Mouse (Mus musculus) lung, adult 2 months (tissue): ENCODE data around the gene Plppr1. TPM values are rescaled to one million over a fixed set of nuclear protein-coding genes. Genes with fewer than 3 reads are reported as not detected.
"Not testable (repeated sequence)": the region's sequence is repeated elsewhere in the genome, so short reads cannot be mapped to it uniquely, and the experiment has no call there.

ENCODE experiments used
- DNase-seq: peaks from one replicate; pipeline ENCODE4 v3.0.0; 2022
- H3K4me1 ChIP-seq: fragments of 200-500 bp; 2 replicates; pipeline ENCODE4 v1.6.1; 2011; ENCODE audit warnings: low read length; ENCODE audit not compliant: control insufficient read depth, insufficient read depth
- H3K4me3 ChIP-seq: fragments of 200-500 bp; replicated peaks from 2 replicates; pipeline ENCODE3; 2011; ENCODE audit warnings: low read depth, mild to moderate bottlenecking, control low read depth, low read length; ENCODE audit errors: extremely low read depth
- CTCF ChIP-seq: fragments of 200-500 bp; IDR thresholded peaks from 2 replicates; pipeline ENCODE4 v1.5.1; 2011; ENCODE audit warnings: mild to moderate bottlenecking, low read length, control low read depth; ENCODE audit not compliant: insufficient read depth
- POLR2A ChIP-seq: fragments of 200-500 bp; IDR thresholded peaks from 2 replicates; pipeline ENCODE4 v1.6.1; 2011; ENCODE audit warnings: low read depth, mild to moderate bottlenecking, control low read depth, low read length, borderline replicate concordance; ENCODE audit errors: extremely low read depth
- WGBS: fragments of 180-500 bp; shearing (Covaris S2); methylation state at CpG from one replicate; pipeline ENCODE4 v1.1.7; 2018; 5-methylcytosine and 5-hydroxymethylcytosine counted together
- polyA plus RNA-seq: library from polyadenylated mRNA; depleted of rRNA; stranded (reverse); fragments of >200 nt; gene quantifications from 2 replicates; pipeline ENCODE4 v1.2.3, GENCODE M21; 2012

Plppr1 gene
- polyA plus RNA-seq, 1 experiment, result not detected

- no peak overlapping the region for H3K4me3 ChIP-seq
- no peak for TF ChIP-seq CTCF
- no peak for TF ChIP-seq POLR2A
- DNase-seq, result no peak
- 75% methylated on average over 15 of the region's 15 CpGs for WGBS
- H3K4me1 ChIP-seq, result no peaks in the 10 kb centered on the region; the same call in 1 of the 2 replicates
These were observed 225.7 kb downstream of the Plppr1 start for GRCm38 (mm10) chr4:49284692-49285291.

DNA sequence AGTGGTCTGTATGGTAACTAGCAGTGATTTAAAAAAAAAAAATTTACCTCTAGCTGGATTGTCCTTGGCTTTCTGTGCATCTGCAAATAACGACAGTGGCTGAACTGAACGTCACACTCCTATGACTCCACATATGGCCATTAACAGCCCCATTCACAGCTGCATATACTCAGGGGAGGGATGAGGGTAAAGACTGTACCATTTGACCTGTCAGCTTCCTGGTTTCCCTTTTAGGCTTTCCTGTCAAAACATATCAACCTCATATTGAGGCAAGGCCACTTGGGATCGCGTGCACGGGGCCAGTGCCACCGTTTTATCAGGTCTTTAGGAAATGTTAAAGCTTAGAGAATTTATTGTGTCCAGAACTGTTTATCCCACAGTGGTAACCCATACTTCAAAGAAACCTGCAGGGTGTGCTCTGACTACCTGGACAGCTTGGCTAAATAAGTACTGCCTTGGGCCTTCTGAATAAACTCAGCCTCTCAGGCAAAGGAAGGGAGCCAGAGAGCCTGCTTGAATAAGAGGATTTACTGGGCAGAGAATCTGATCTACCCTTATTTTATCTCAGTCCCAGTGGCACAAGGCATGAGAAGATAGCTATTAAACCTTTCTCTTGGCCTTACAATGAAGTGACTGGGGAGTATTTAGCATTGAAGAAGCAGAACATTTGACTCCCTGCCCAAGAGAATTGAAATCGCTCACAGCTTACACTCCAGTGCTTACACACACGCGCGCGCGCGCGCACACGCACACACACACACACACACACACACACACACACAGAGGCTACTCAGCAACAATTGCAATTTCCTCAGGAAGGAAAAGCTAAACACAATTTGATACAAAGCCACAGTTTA lies 226.5 kb downstream of the Plppr1 start:
- TF ChIP-seq CTCF, result no peak
- TF ChIP-seq POLR2A, result no peak
- Histone ChIP-seq H3K4me1 (no peaks in the 10 kb centered on the region; the same call in 1 of the 2 replicates), H3K4me3 (no peak overlapping the region)
- DNase-seq, result no peak
- WGBS, result 41% methylated on average over 15 of the region's 15 CpGs

- Histone ChIP-seq H3K4me3 (no peak overlapping the region), H3K4me1 (no peaks in the 10 kb centered on the region; the same call in 1 of the 2 replicates)
- DNase-seq, result no peak
- WGBS, result 26% methylated on average over 4 of the region's 4 CpGs
- TF ChIP-seq CTCF (no peak), POLR2A (no peak)
These were observed 227.1 kb downstream of the Plppr1 start for GRCm38 (mm10) chr4:49286197-49286492.

GRCm38 (mm10) chr4:49296434-49296833 lies 237.4 kb downstream of the Plppr1 start:
- no peak for TF ChIP-seq CTCF
- no peak for TF ChIP-seq POLR2A
- H3K4me3 ChIP-seq, result no peak overlapping the region
- no peak for DNase-seq
- no peaks in the 10 kb centered on the region for H3K4me1 ChIP-seq
- WGBS, result 51% methylated on average over 1 of the region's 1 CpGs

- H3K4me3 ChIP-seq, result no peak overlapping the region
- TF ChIP-seq CTCF (no peak), POLR2A (no peak)
- DNase-seq, result no peak
- 21% methylated on average over 1 of the region's 1 CpGs for WGBS
- H3K4me1 ChIP-seq, result no peaks in the 10 kb centered on the region
These were observed 240.5 kb downstream of the Plppr1 start for GRCm38 (mm10) chr4:49299576-49299975.

DNA sequence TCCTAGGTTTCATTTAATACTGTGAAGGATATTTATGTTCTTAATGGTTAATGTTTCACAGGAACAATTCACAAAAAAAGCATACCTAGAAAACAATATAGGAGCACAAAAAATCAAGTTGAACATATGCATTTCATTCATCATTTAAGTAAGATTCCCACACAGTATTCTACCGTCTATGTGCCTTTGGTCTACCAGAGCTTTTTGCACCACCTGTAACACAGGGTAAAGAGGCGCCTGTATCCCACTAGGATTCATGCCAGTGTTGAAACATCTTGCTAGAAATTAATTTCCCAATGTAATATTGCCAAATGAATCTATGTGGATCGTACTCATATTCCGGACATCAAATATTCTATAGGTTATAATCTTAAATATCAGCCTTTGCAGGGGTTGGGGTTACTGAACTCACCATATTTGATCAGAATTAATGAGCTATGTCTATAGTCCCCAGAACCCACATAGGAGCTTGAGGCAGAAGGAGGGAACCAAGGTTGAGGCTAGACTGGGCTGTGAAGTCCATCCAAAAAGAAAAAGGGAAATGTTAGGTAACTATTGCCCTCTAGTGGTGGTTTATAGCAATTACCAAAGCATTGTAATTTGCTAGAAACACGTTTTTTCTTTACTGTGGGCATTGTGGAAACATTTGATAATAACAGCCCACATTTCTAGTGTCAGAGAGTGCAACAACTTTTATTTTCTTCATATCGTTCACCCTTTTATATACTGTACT lies 263.0 kb downstream of the Plppr1 start:
- DNase-seq, result no peak
- WGBS, result 55% methylated on average over 6 of the region's 6 CpGs
- TF ChIP-seq CTCF (peak; percentile 46; the same call in 1 of the 2 replicates), POLR2A (no peak)
- Histone ChIP-seq H3K4me1 (no peaks in the 10 kb centered on the region), H3K4me3 (no peak overlapping the region)

- not testable (repeated sequence) for H3K4me1 ChIP-seq, H3K4me3 ChIP-seq, DNase-seq
- 75% methylated on average over 3 of the region's 4 CpGs for WGBS
These were observed 278.9 kb downstream of the Plppr1 start for GRCm38 (mm10) chr4:49337949-49338348.

GRCm38 (mm10) chr4:49340091-49340490 lies 281.0 kb downstream of the Plppr1 start:
- not testable (repeated sequence) for DNase-seq, H3K4me1 ChIP-seq, H3K4me3 ChIP-seq
- 45% methylated on average over 3 of the region's 3 CpGs for WGBS

- WGBS, result 67% methylated on average over 1 of the region's 1 CpGs
- H3K4me3 ChIP-seq, H3K4me1 ChIP-seq, DNase-seq: not testable (repeated sequence)
These were observed 288.9 kb downstream of the Plppr1 start for GRCm38 (mm10) chr4:49348001-49348400.

GRCm38 (mm10) chr4:49348677-49349076 lies 289.6 kb downstream of the Plppr1 start:
- no peaks in the 10 kb centered on the region for H3K4me1 ChIP-seq
- no peak for TF ChIP-seq POLR2A
- TF ChIP-seq CTCF, result no peak
- no peak for DNase-seq
- 72% methylated on average over 2 of the region's 2 CpGs for WGBS
- no peak overlapping the region for H3K4me3 ChIP-seq
